Mouse (Mus musculus) lung, postnatal 0 days (tissue): Measurements from ENCODE around the gene Dhx30. TPM values are rescaled to one million over a fixed set of nuclear protein-coding genes. Genes with fewer than 3 reads are reported as not detected.

Experiments
- ATAC-seq: fragments of 200-750 bp; cut with Nextera tagmentation; 2 replicates; pipeline ENCODE4 v1.8.0; 2017; ENCODE audit warnings: moderate library complexity
- DNase-seq: peaks from one replicate; pipeline ENCODE4 v3.0.0-alpha.2; 2016; ENCODE audit warnings: low spot score
- H3K27ac ChIP-seq: fragments of 300-500 bp; sonication (generic); 2 replicates; pipeline ENCODE4 v1.5.1; 2014; ENCODE audit warnings: antibody characterized with exemption, mild to moderate bottlenecking, low read length, mixed read lengths
- H3K27me3 ChIP-seq: fragments of 300-500 bp; sonication (generic); replicated peaks from 2 replicates; pipeline ENCODE4 v1.6.1; 2014; ENCODE audit warnings: low read length, mixed read lengths; ENCODE audit not compliant: insufficient read depth
- H3K36me3 ChIP-seq: fragments of 300-500 bp; sonication (generic); 2 replicates; pipeline ENCODE4 v1.6.1; 2014; ENCODE audit warnings: low read length, mixed read lengths; ENCODE audit not compliant: insufficient read depth
- H3K4me1 ChIP-seq: fragments of 300-500 bp; sonication (generic); 2 replicates; pipeline ENCODE4 v1.6.1; 2014; ENCODE audit warnings: antibody characterized with exemption, low read depth, low read length, mixed read lengths; ENCODE audit not compliant: insufficient read depth
- H3K4me2 ChIP-seq: fragments of 300-500 bp; sonication (generic); replicated peaks from 2 replicates; pipeline ENCODE4 v1.6.1; 2014; ENCODE audit warnings: low read depth, mild to moderate bottlenecking, low read length, moderate library complexity, mixed read lengths
- H3K4me3 ChIP-seq: fragments of 300-500 bp; sonication (generic); 2 replicates; pipeline ENCODE4 v1.5.1; 2014; ENCODE audit warnings: low read depth, low read length
- H3K9ac ChIP-seq: fragments of 300-500 bp; sonication (generic); replicated peaks from 2 replicates; pipeline ENCODE4 v1.6.1; 2014; ENCODE audit warnings: low read depth, mild to moderate bottlenecking
- H3K9me3 ChIP-seq: fragments of 300-500 bp; sonication (generic); 2 replicates; pipeline ENCODE4 v1.6.1; 2016; ENCODE audit warnings: low read length, mixed read lengths
- CTCF ChIP-seq: IDR thresholded peaks from 2 replicates; pipeline ENCODE4 v1.5.1; 2016; ENCODE audit warnings: antibody characterized with exemption, mild to moderate bottlenecking
- EP300 ChIP-seq: IDR thresholded peaks from 2 replicates; pipeline ENCODE4 v1.6.1; 2016; ENCODE audit warnings: antibody characterized with exemption, mild to moderate bottlenecking, control low read depth
- WGBS: fragments of 180-500 bp; shearing (Covaris S2); extraction: QIAGEN DNeasy Blood & Tissue Kit; methylation state at CpG from one replicate; pipeline ENCODE4 v1.1.7; 2014; 5-methylcytosine and 5-hydroxymethylcytosine counted together
- polyA plus RNA-seq: library from polyadenylated mRNA; unstranded; fragments of >200 nt; fragmentation: Nextera tagmentation; extraction: Ambion mirVana; gene quantifications from 2 replicates; pipeline ENCODE4 v1.2.1, GENCODE M21; 2015

The Dhx30 gene
- polyA plus RNA-seq, 1 experiment from 2014 or later = 51.7 TPM

- ATAC-seq (0 out of 2 replicates have a peak, but pooled peaks have one; percentile 25), DNase-seq (peak; percentile 18)
- Histone ChIP-seq H3K9ac (no peak overlapping the region), H3K4me3 (no peak overlapping the region), H3K27ac (no peak overlapping the region), H3K4me2 (no peak overlapping the region), H3K4me1 (no peaks in the 10 kb centered on the region), H3K36me3 (0 out of 2 replicates have a peak, but pooled peaks cover 5% of the 10 kb centered on the region), H3K9me3 (no peaks in the 10 kb centered on the region), H3K27me3 (no peaks in the 10 kb centered on the region)
- WGBS = 52% methylated on average over 8 of the region's 8 CpGs
- TF ChIP-seq CTCF = no peak
- TF ChIP-seq EP300 = no peak
Measured at GRCm38 (mm10) chr9:110053305-110054079, 64.1 kb downstream of the Dhx30 start.

GRCm38 (mm10) chr9:110052951-110053304 lies 64.7 kb downstream of the Dhx30 start:
- no peak for TF ChIP-seq CTCF
- TF ChIP-seq EP300 = no peak
- H3K4me2 ChIP-seq = no peak overlapping the region
- no peaks in the 10 kb centered on the region for H3K27me3 ChIP-seq
- no peak for ATAC-seq
- H3K9ac ChIP-seq = no peak overlapping the region
- H3K4me1 ChIP-seq = no peaks in the 10 kb centered on the region
- no peaks in the 10 kb centered on the region for H3K9me3 ChIP-seq
- H3K4me3 ChIP-seq = no peak overlapping the region
- 66% methylated on average over 4 of the region's 4 CpGs for WGBS
- H3K27ac ChIP-seq = no peak overlapping the region
- no peak for DNase-seq
- 0 out of 2 replicates have a peak, but pooled peaks cover 5% of the 10 kb centered on the region for H3K36me3 ChIP-seq

GRCm38 (mm10) chr9:110051869-110052661 lies 65.6 kb downstream of the Dhx30 start:
- no peak for ATAC-seq
- no peak for DNase-seq
- Histone ChIP-seq H3K9me3 (no peaks in the 10 kb centered on the region), H3K27me3 (no peaks in the 10 kb centered on the region), H3K4me1 (no peaks in the 10 kb centered on the region), H3K27ac (no peak overlapping the region), H3K36me3 (0 out of 2 replicates have a peak, but pooled peaks cover 5% of the 10 kb centered on the region), H3K4me2 (no peak overlapping the region), H3K4me3 (no peak overlapping the region), H3K9ac (no peak overlapping the region)
- TF ChIP-seq CTCF (no peak), EP300 (no peak)
- WGBS = 67% methylated on average over 23 of the region's 23 CpGs

- H3K27ac ChIP-seq = no peak overlapping the region
- ATAC-seq (no peak), DNase-seq (no peak)
- H3K4me1 ChIP-seq = no peaks in the 10 kb centered on the region
- no peaks in the 10 kb centered on the region for H3K9me3 ChIP-seq
- no peaks in the 10 kb centered on the region for H3K27me3 ChIP-seq
- H3K4me2 ChIP-seq = no peak overlapping the region
- 0 out of 2 replicates have a peak, but pooled peaks cover 5% of the 10 kb centered on the region for H3K36me3 ChIP-seq
- TF ChIP-seq EP300 (no peak), CTCF (no peak)
- H3K9ac ChIP-seq = no peak overlapping the region
- no peak overlapping the region for H3K4me3 ChIP-seq
Measured at GRCm38 (mm10) chr9:110051184-110051583, 66.4 kb downstream of the Dhx30 start.

GRCm38 (mm10) chr9:110047857-110048256 lies 69.8 kb downstream of the Dhx30 start:
- H3K36me3 ChIP-seq = 0 out of 2 replicates have a peak, but pooled peaks cover 5% of the 10 kb centered on the region
- no peak overlapping the region for H3K4me2 ChIP-seq
- DNase-seq (no peak), ATAC-seq (no peak)
- no peaks in the 10 kb centered on the region for H3K27me3 ChIP-seq
- 78% methylated on average over 3 of the region's 3 CpGs for WGBS
- H3K9ac ChIP-seq = no peak overlapping the region
- H3K27ac ChIP-seq = no peak overlapping the region
- no peaks in the 10 kb centered on the region for H3K9me3 ChIP-seq
- no peak for TF ChIP-seq CTCF
- no peak for TF ChIP-seq EP300
- no peaks in the 10 kb centered on the region for H3K4me1 ChIP-seq
- H3K4me3 ChIP-seq = no peak overlapping the region

- ATAC-seq = no peak
- no peak overlapping the region for H3K27ac ChIP-seq
- no peak overlapping the region for H3K9ac ChIP-seq
- H3K36me3 ChIP-seq = 0 out of 2 replicates have a peak, but pooled peaks cover 3% of the 10 kb centered on the region
- H3K4me2 ChIP-seq = no peak overlapping the region
- no peaks in the 10 kb centered on the region for H3K4me1 ChIP-seq
- DNase-seq = no peak
- H3K4me3 ChIP-seq = no peak overlapping the region
- H3K9me3 ChIP-seq = no peaks in the 10 kb centered on the region
- TF ChIP-seq EP300 (no peak), CTCF (no peak)
- no peaks in the 10 kb centered on the region for H3K27me3 ChIP-seq
Measured at GRCm38 (mm10) chr9:110047260-110047659, 70.4 kb downstream of the Dhx30 start.
